Mouse (Mus musculus) right cerebral cortex, postnatal 36 days (tissue): ENCODE results near the gene Cox19.
"Not testable (repeated sequence)": the region's sequence is repeated elsewhere in the genome, so short reads cannot be mapped to it uniquely, and the experiment has no call there.

Source experiments
- DNase-seq, 2 experiments: peaks; one replicate each; pipeline ENCODE4 v3.0.0; 2022; ENCODE audit warnings: low spot score in 2 of 2, mixed read lengths in 1 of 2

Gene Cox19

GRCm38 (mm10) chr5:139351134-139351533, at the start of gene Cox19:
TSS of gene Cox19 (minus strand) at chr5:139351418.
- no peak for DNase-seq

GRCm38 (mm10) chr5:139399991-139400390, 48.8 kb upstream of the Cox19 start:
- DNase-seq, result no peak

GRCm38 (mm10) chr5:139398786-139399185, 47.6 kb upstream of the Cox19 start:
- DNase-seq, result no peak

- peak; percentile 87 to 89 for DNase-seq
Observed at GRCm38 (mm10) chr5:139397959-139398753, 46.9 kb upstream of the Cox19 start.

- DNase-seq, result no peak
Observed at GRCm38 (mm10) chr5:139397359-139397916, 46.2 kb upstream of the Cox19 start.

- no peak for DNase-seq
Observed at GRCm38 (mm10) chr5:139395528-139395927, 44.3 kb upstream of the Cox19 start.

GRCm38 (mm10) chr5:139394399-139394798, 43.2 kb upstream of the Cox19 start:
- DNase-seq, result no peak

- DNase-seq, result no peak
Observed at GRCm38 (mm10) chr5:139393197-139393588, 42.0 kb upstream of the Cox19 start.

- no peak for DNase-seq
Observed at GRCm38 (mm10) chr5:139392219-139393196, 41.3 kb upstream of the Cox19 start.

GRCm38 (mm10) chr5:139391309-139391990, 40.2 kb upstream of the Cox19 start:
- no peak for DNase-seq

GRCm38 (mm10) chr5:139390324-139391119, 39.3 kb upstream of the Cox19 start:
- DNase-seq, result not testable (repeated sequence)

- peak in 1 of 2 experiments; percentile 50 for DNase-seq
Observed at GRCm38 (mm10) chr5:139389676-139390061, 38.5 kb upstream of the Cox19 start.

GRCm38 (mm10) chr5:139388694-139389675, 37.8 kb upstream of the Cox19 start:
- DNase-seq, result peak in 1 of 2 experiments; percentile 55

- no peak for DNase-seq
Observed at GRCm38 (mm10) chr5:139388195-139388570, 37.0 kb upstream of the Cox19 start.

GRCm38 (mm10) chr5:139387329-139388194, 36.3 kb upstream of the Cox19 start:
- DNase-seq, result no peak

GRCm38 (mm10) chr5:139386047-139386446, 34.8 kb upstream of the Cox19 start:
- DNase-seq, result no peak

GRCm38 (mm10) chr5:139384531-139384930, 33.3 kb upstream of the Cox19 start:
- no peak for DNase-seq

- no peak for DNase-seq
Observed at GRCm38 (mm10) chr5:139383234-139383633, 32.0 kb upstream of the Cox19 start.

- peak; percentile 70 to 71 for DNase-seq
Observed at GRCm38 (mm10) chr5:139382760-139383159, 31.5 kb upstream of the Cox19 start.
